Mouse (Mus musculus): ENCODE data around the gene S100pbp. TPM values are rescaled to one million over a fixed set of nuclear protein-coding genes. Genes with fewer than 3 reads are reported as not detected.

The S100pbp gene
- total RNA-seq, 2 experiments from 2014 or later = 32.5 to 35.2 TPM

GRCm38 (mm10) chr4:129157541-129157940 is 32.0 kb downstream of the S100pbp start:
- no peak for DNase-seq (ENCODE audit: extremely low spot score in 1 of 2, low spot score in 1 of 2)

- no peak for DNase-seq (ENCODE audit: extremely low spot score in 1 of 2, low spot score in 1 of 2)
These were observed 38.2 kb downstream of the S100pbp start for GRCm38 (mm10) chr4:129151276-129151811.

- no peak for DNase-seq (ENCODE audit: extremely low spot score in 1 of 2, low spot score in 1 of 2)
These were observed 40.2 kb downstream of the S100pbp start for GRCm38 (mm10) chr4:129149321-129149720.

GRCm38 (mm10) chr4:129147552-129148103 is 41.9 kb downstream of the S100pbp start:
- no peak for DNase-seq (ENCODE audit: extremely low spot score in 1 of 2, low spot score in 1 of 2)

GRCm38 (mm10) chr4:129146392-129146791 is 43.1 kb downstream of the S100pbp start:
- no peak for DNase-seq (ENCODE audit: extremely low spot score in 1 of 2, low spot score in 1 of 2)

GRCm38 (mm10) chr4:129145943-129146342 is 43.6 kb downstream of the S100pbp start:
- DNase-seq (ENCODE audit: extremely low spot score in 1 of 2, low spot score in 1 of 2) = no peak

GRCm38 (mm10) chr4:129145411-129145810 is 44.1 kb downstream of the S100pbp start:
- no peak for DNase-seq (ENCODE audit: extremely low spot score in 1 of 2, low spot score in 1 of 2)

- no peak for DNase-seq (ENCODE audit: extremely low spot score in 1 of 2, low spot score in 1 of 2)
These were observed 44.8 kb downstream of the S100pbp start for GRCm38 (mm10) chr4:129144401-129145367.

- DNase-seq (ENCODE audit: extremely low spot score in 1 of 2, low spot score in 1 of 2) = no peak
These were observed 46.0 kb downstream of the S100pbp start for GRCm38 (mm10) chr4:129143509-129143908.

GRCm38 (mm10) chr4:129142439-129143045 is 47.0 kb downstream of the S100pbp start:
- no peak for DNase-seq (ENCODE audit: extremely low spot score in 1 of 2, low spot score in 1 of 2)

GRCm38 (mm10) chr4:129141560-129142438 is 47.7 kb downstream of the S100pbp start:
- no peak for DNase-seq (ENCODE audit: extremely low spot score in 1 of 2, low spot score in 1 of 2)

GRCm38 (mm10) chr4:129140808-129141207 is 48.7 kb downstream of the S100pbp start:
- no peak for DNase-seq (ENCODE audit: extremely low spot score in 1 of 2, low spot score in 1 of 2)

GRCm38 (mm10) chr4:129139642-129140041 is 49.9 kb downstream of the S100pbp start:
- DNase-seq (ENCODE audit: extremely low spot score in 1 of 2, low spot score in 1 of 2) = no peak

- DNase-seq (ENCODE audit: extremely low spot score in 1 of 2, low spot score in 1 of 2) = no peak
These were observed 51.9 kb downstream of the S100pbp start for GRCm38 (mm10) chr4:129137392-129138321.

GRCm38 (mm10) chr4:129136579-129137391 is 52.7 kb downstream of the S100pbp start, which contains the start of gene Fndc5:
Gene Fndc5 (plus strand): TSS chr4:129136999.
- no peak for DNase-seq (ENCODE audit: extremely low spot score in 1 of 2, low spot score in 1 of 2)

- DNase-seq (ENCODE audit: extremely low spot score in 1 of 2, low spot score in 1 of 2) = no peak
These were observed 53.3 kb downstream of the S100pbp start for GRCm38 (mm10) chr4:129136189-129136578.

- no peak for DNase-seq (ENCODE audit: extremely low spot score in 1 of 2, low spot score in 1 of 2)
These were observed 53.9 kb downstream of the S100pbp start for GRCm38 (mm10) chr4:129135637-129136036.
